Mouse (Mus musculus): ENCODE data around the gene Fkrp.

The Fkrp gene

GRCm38 (mm10) chr7:16785541-16786083 is 30.9 kb downstream of the Fkrp start:
- DNase-seq (ENCODE audit: low spot score): no peak

- no peak for DNase-seq (ENCODE audit: low spot score)
Observed at GRCm38 (mm10) chr7:16784498-16784976, 32.0 kb downstream of the Fkrp start.

- DNase-seq (ENCODE audit: low spot score): no peak
Observed at GRCm38 (mm10) chr7:16783758-16784415, 32.6 kb downstream of the Fkrp start.

- peak; percentile 31 for DNase-seq (ENCODE audit: low spot score)
Observed at GRCm38 (mm10) chr7:16783224-16783688, 33.3 kb downstream of the Fkrp start.

GRCm38 (mm10) chr7:16782555-16783125 is 33.9 kb downstream of the Fkrp start:
- DNase-seq (ENCODE audit: low spot score): peak; percentile 26

GRCm38 (mm10) chr7:16781816-16782554 is 34.5 kb downstream of the Fkrp start:
- DNase-seq (ENCODE audit: low spot score): peak; percentile 34

GRCm38 (mm10) chr7:16781555-16781815 is 35.0 kb downstream of the Fkrp start:
- DNase-seq (ENCODE audit: low spot score): peak; percentile 66

- peak; percentile 98 for DNase-seq (ENCODE audit: low spot score)
Observed at GRCm38 (mm10) chr7:16780825-16781554, 35.5 kb downstream of the Fkrp start, which contains the start of gene Slc1a5. Slc1a5 (plus strand) TSS chr7:16781340.

- DNase-seq (ENCODE audit: low spot score): no peak
Observed at GRCm38 (mm10) chr7:16780076-16780475, 36.5 kb downstream of the Fkrp start.

- no peak for DNase-seq (ENCODE audit: low spot score)
Observed at GRCm38 (mm10) chr7:16775888-16776287, 40.6 kb downstream of the Fkrp start.

- DNase-seq (ENCODE audit: low spot score): no peak
Observed at GRCm38 (mm10) chr7:16766443-16766842, 50.1 kb downstream of the Fkrp start.

GRCm38 (mm10) chr7:16763463-16764218 is 52.9 kb downstream of the Fkrp start:
- DNase-seq (ENCODE audit: low spot score): no peak

- DNase-seq (ENCODE audit: low spot score): no peak
Observed at GRCm38 (mm10) chr7:16761630-16762029, 54.9 kb downstream of the Fkrp start.

- no peak for DNase-seq (ENCODE audit: low spot score)
Observed at GRCm38 (mm10) chr7:16761005-16761481, 55.5 kb downstream of the Fkrp start.

- peak; percentile 64 for DNase-seq (ENCODE audit: low spot score)
Observed at GRCm38 (mm10) chr7:16760292-16760691, 56.2 kb downstream of the Fkrp start.

All from embryo, embryonic 10.5 days (tissue).